Mouse (Mus musculus) lung, postnatal 14 days (tissue): ENCODE results near the gene Chgb.
A peak's percentile ranks its signal among the peaks of the same experiment; 100 is the strongest.

Source experiments
- DNase-seq: peaks from one replicate; pipeline ENCODE4 v3.0.0; 2021

The Chgb gene

GRCm38 (mm10) chr2:132780978-132781377 lies at the start of gene Chgb:
Chgb (plus strand) TSS chr2:132781278.
- DNase-seq, result no peak

GRCm38 (mm10) chr2:132732940-132733339 lies 48.1 kb upstream of the Chgb start:
- DNase-seq, result no peak

GRCm38 (mm10) chr2:132733603-132734573 lies 47.2 kb upstream of the Chgb start:
- DNase-seq, result no peak

GRCm38 (mm10) chr2:132738816-132739432 lies 42.2 kb upstream of the Chgb start:
- DNase-seq, result no peak

- no peak for DNase-seq
Measured at GRCm38 (mm10) chr2:132741862-132742347, 39.2 kb upstream of the Chgb start.

GRCm38 (mm10) chr2:132744866-132745265 lies 36.2 kb upstream of the Chgb start:
- DNase-seq, result no peak

- DNase-seq, result no peak
Measured at GRCm38 (mm10) chr2:132746108-132746507, 35.0 kb upstream of the Chgb start.

GRCm38 (mm10) chr2:132750726-132751125 lies 30.4 kb upstream of the Chgb start:
- DNase-seq, result no peak

- no peak for DNase-seq
Measured at GRCm38 (mm10) chr2:132751141-132752066, 29.7 kb upstream of the Chgb start.

- DNase-seq, result no peak
Measured at GRCm38 (mm10) chr2:132752398-132752797, 28.7 kb upstream of the Chgb start.

- DNase-seq, result no peak
Measured at GRCm38 (mm10) chr2:132753137-132753536, 27.9 kb upstream of the Chgb start.

- DNase-seq, result no peak
Measured at GRCm38 (mm10) chr2:132757911-132758310, 23.2 kb upstream of the Chgb start.

- no peak for DNase-seq
Measured at GRCm38 (mm10) chr2:132770822-132771221, 10.3 kb upstream of the Chgb start.

GRCm38 (mm10) chr2:132781439-132782068 lies 476 bp downstream of the Chgb start:
- DNase-seq, result peak; percentile 90

GRCm38 (mm10) chr2:132784039-132784438 lies 3.0 kb downstream of the Chgb start:
- no peak for DNase-seq

- DNase-seq, result no peak
Measured at GRCm38 (mm10) chr2:132793441-132794203, 12.5 kb downstream of the Chgb start.

- no peak for DNase-seq
Measured at GRCm38 (mm10) chr2:132794204-132794586, 13.1 kb downstream of the Chgb start.

- no peak for DNase-seq
Measured at GRCm38 (mm10) chr2:132802976-132803375, 21.9 kb downstream of the Chgb start.

- DNase-seq, result peak; percentile 91
Measured at GRCm38 (mm10) chr2:132815608-132816314, 34.7 kb downstream of the Chgb start, which contains the start of the genes Trmt6 and Mcm8. Trmt6 (minus strand) TSS chr2:132816055. Mcm8 (plus strand) TSS chr2:132816141.

GRCm38 (mm10) chr2:132841071-132841470 lies 60.0 kb downstream of the Chgb start:
- DNase-seq, result no peak
